Mouse (Mus musculus) activated CD4-positive, CD25-positive, alpha-beta regulatory T cell, adult 9 weeks (primary cell): ENCODE measurements around the gene Vmn2r14. TPM values are rescaled to one million over a fixed set of nuclear protein-coding genes. Genes with fewer than 3 reads are reported as not detected.

Experiments used
- polyA plus RNA-seq: library from polyadenylated mRNA; unstranded; fragments of 100-300 nt; shearing (Covaris generic); gene quantifications from one replicate; pipeline ENCODE4 v1.2.1, GENCODE M21; 2017

Vmn2r14 gene
- not detected for polyA plus RNA-seq

DNA sequence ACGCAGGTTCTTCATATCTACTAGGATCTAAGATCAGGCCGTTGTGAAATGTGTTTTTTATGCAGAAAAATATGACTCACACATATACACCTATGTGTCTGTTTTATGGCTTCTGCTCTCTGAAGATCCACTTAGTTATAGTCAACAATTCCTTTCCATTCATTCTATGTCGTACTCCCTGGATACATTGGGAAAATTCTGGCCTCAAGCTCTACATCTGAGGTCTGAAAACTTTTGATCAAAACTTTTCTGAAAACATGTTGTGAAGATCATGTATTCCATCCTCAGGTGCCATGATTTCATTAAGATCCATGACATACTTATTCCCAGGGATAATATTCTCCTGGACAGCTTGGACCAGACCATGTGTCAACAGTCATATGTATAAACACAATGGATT, at the start of gene Vmn2r14:
Vmn2r14 (minus strand) TSS at position 101 of the 400 bp plus-strand sequence.

DNA sequence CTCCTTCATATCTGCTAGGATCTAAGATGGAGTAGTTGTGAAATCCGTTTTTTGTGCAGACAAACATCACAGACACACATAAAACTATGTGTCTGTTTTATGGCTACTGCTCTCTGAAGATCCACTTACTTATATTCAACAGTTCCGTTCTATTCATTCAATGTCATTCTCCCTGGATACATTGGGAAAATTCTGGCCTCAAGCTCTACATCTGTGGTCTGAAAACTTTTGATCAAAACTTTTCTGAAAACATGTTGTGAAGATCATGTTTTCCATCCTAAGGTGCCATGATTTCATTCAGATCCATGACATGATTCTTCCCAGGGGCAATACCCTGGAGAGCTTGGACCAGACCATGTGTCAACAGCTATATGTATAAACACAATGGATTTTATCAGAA, 32.4 kb downstream of the Vmn2r14 start, which contains the start of gene Vmn2r13:
Vmn2r13 (minus strand) TSS at position 101 of the 400 bp plus-strand sequence.

Other genes starting within 250 kb of the Vmn2r14 start
- gene Vmn2r10, start 218.2 kb downstream of the Vmn2r14 start, polyA plus RNA-seq = not detected
- gene Vmn2r11, start 165.1 kb downstream of the Vmn2r14 start, polyA plus RNA-seq = 0.26 TPM
- gene Vmn2r12, start 126.8 kb downstream of the Vmn2r14 start, polyA plus RNA-seq = not detected
- gene Vmn2r13, start 32.5 kb downstream of the Vmn2r14 start, polyA plus RNA-seq = not detected
- not detected for gene Vmn2r15, start 72.9 kb upstream of the Vmn2r14 start, polyA plus RNA-seq
- not detected for gene Vmn2r16, start 105.5 kb upstream of the Vmn2r14 start, polyA plus RNA-seq
- gene Vmn2r17, start 195.0 kb upstream of the Vmn2r14 start, polyA plus RNA-seq = not detected